Mouse (Mus musculus): Measurements from ENCODE around the gene Cntn5.

Cntn5 gene

GRCm38 (mm10) chr9:10400099-10400498, 504.5 kb downstream of the Cntn5 start:
- peak in 1 of 2 experiments; percentile 8 for DNase-seq

- DNase-seq: no peak
These were observed 514.7 kb downstream of the Cntn5 start for GRCm38 (mm10) chr9:10389863-10390262.

- DNase-seq: no peak
These were observed 520.1 kb downstream of the Cntn5 start for GRCm38 (mm10) chr9:10384455-10384854.

- DNase-seq: no peak
These were observed 521.4 kb downstream of the Cntn5 start for GRCm38 (mm10) chr9:10383140-10383539.

GRCm38 (mm10) chr9:10381701-10382100, 522.9 kb downstream of the Cntn5 start:
- no peak for DNase-seq

- no peak for DNase-seq
These were observed 528.3 kb downstream of the Cntn5 start for GRCm38 (mm10) chr9:10376261-10376660.

GRCm38 (mm10) chr9:10368971-10369370, 535.6 kb downstream of the Cntn5 start:
- no peak for DNase-seq

- DNase-seq: no peak
These were observed 536.2 kb downstream of the Cntn5 start for GRCm38 (mm10) chr9:10368410-10368809.

- DNase-seq: no peak
These were observed 538.2 kb downstream of the Cntn5 start for GRCm38 (mm10) chr9:10366246-10366955.

GRCm38 (mm10) chr9:10350909-10351655, 553.5 kb downstream of the Cntn5 start:
- no peak for DNase-seq

GRCm38 (mm10) chr9:10348741-10349140, 555.8 kb downstream of the Cntn5 start:
- DNase-seq: no peak

- DNase-seq: no peak
These were observed 556.4 kb downstream of the Cntn5 start for GRCm38 (mm10) chr9:10348222-10348621.

- DNase-seq: no peak
These were observed 563.8 kb downstream of the Cntn5 start for GRCm38 (mm10) chr9:10340751-10341150.

- DNase-seq: no peak
These were observed 564.9 kb downstream of the Cntn5 start for GRCm38 (mm10) chr9:10339716-10340115.

- peak; percentile 56 to 62 for DNase-seq
These were observed 579.7 kb downstream of the Cntn5 start for GRCm38 (mm10) chr9:10324697-10325368.

GRCm38 (mm10) chr9:10269342-10269741, 635.2 kb downstream of the Cntn5 start:
- no peak for DNase-seq

- DNase-seq: no peak
These were observed 635.7 kb downstream of the Cntn5 start for GRCm38 (mm10) chr9:10268836-10269235.

GRCm38 (mm10) chr9:10265616-10266015, 639.0 kb downstream of the Cntn5 start:
- no peak for DNase-seq

- DNase-seq: no peak
These were observed 671.2 kb downstream of the Cntn5 start for GRCm38 (mm10) chr9:10233364-10233763.

- DNase-seq: no peak
These were observed 672.5 kb downstream of the Cntn5 start for GRCm38 (mm10) chr9:10232066-10232465.

GRCm38 (mm10) chr9:10230973-10231372, 673.6 kb downstream of the Cntn5 start:
- DNase-seq: no peak

- DNase-seq: no peak
These were observed 674.9 kb downstream of the Cntn5 start for GRCm38 (mm10) chr9:10229716-10230115.

GRCm38 (mm10) chr9:10226013-10226412, 678.6 kb downstream of the Cntn5 start:
- no peak for DNase-seq

GRCm38 (mm10) chr9:10186063-10186462, 718.5 kb downstream of the Cntn5 start:
- no peak for DNase-seq

All from kidney, postnatal 4 days (tissue).